Mouse (Mus musculus) hindbrain, embryonic 10.5 days (tissue): ENCODE measurements around the gene Camta1. TPM values are rescaled to one million over a fixed set of nuclear protein-coding genes. Genes with fewer than 3 reads are reported as not detected.

Experiments used
- DNase-seq: peaks from one replicate; pipeline ENCODE4 v3.0.0-alpha.2; 2017; ENCODE audit warnings: low spot score
- H3K27ac ChIP-seq: fragments of 300-500 bp; sonication (generic); 2 replicates; pipeline ENCODE4 v1.5.1; 2016; ENCODE audit warnings: mild to moderate bottlenecking, moderate library complexity
- H3K27me3 ChIP-seq: fragments of 300-500 bp; sonication (generic); 2 replicates; pipeline ENCODE4 v1.6.1; 2016; ENCODE audit warnings: mild to moderate bottlenecking; ENCODE audit not compliant: poor library complexity, insufficient read depth, severe bottlenecking
- H3K36me3 ChIP-seq: fragments of 300-500 bp; sonication (generic); 2 replicates; pipeline ENCODE4 v1.6.1; 2016; ENCODE audit warnings: mild to moderate bottlenecking, moderate library complexity
- H3K4me1 ChIP-seq: fragments of 300-500 bp; sonication (generic); replicated peaks from 2 replicates; pipeline ENCODE4 v1.6.1; 2016; ENCODE audit warnings: mild to moderate bottlenecking
- H3K4me3 ChIP-seq: fragments of 300-500 bp; sonication (generic); 2 replicates; pipeline ENCODE4 v1.5.1; 2016; ENCODE audit warnings: mild to moderate bottlenecking, moderate library complexity
- H3K9me3 ChIP-seq: fragments of 300-500 bp; sonication (generic); 2 replicates; pipeline ENCODE4 v1.6.1; 2016; ENCODE audit warnings: mild to moderate bottlenecking, moderate library complexity
- WGBS: fragments of 180-500 bp; shearing (Covaris S2); methylation state at CpG from one replicate; pipeline ENCODE4 v1.1.7; 2016; 5-methylcytosine and 5-hydroxymethylcytosine counted together
- polyA plus RNA-seq: library from polyadenylated mRNA; unstranded; fragments of >200 nt; fragmentation: Nextera tagmentation; extraction: Ambion mirVana; gene quantifications from 2 replicates; pipeline ENCODE4 v1.2.1, GENCODE M21; 2016

Gene Camta1
- polyA plus RNA-seq, 1 experiment from 2014 or later, result 140 TPM

DNA sequence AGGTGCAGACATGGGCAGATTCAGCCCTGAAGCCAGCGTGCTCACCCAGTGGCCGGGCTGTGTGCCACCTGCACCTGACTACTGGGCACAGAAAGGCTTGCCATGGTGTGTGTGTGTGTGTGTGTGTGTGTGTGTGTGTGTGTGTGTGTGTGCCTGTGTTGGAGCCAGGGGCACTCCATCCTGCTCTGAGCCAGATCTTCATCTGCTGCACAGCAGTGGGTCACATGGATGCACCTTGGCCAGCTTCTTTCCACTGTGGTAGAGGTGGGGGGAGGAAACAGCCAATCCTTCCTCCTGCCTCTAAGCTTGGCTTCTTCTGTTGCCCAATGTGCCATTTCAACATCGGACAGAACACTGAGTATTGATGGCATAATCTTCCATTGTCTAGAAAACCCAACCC, 407.1 kb downstream of the Camta1 start:
- peaks cover 3% of the 10 kb centered on the region; the same call in 1 of the 2 replicates for H3K27me3 ChIP-seq
- H3K9me3 ChIP-seq, result no peaks in the 10 kb centered on the region
- peaks cover 29% of the 10 kb centered on the region for H3K4me1 ChIP-seq
- H3K36me3 ChIP-seq, result no peaks in the 10 kb centered on the region
- DNase-seq, result no peak
- no peak overlapping the region for H3K4me3 ChIP-seq
- 84% methylated on average over 3 of the region's 3 CpGs for WGBS
- H3K27ac ChIP-seq, result no peak overlapping the region

DNA sequence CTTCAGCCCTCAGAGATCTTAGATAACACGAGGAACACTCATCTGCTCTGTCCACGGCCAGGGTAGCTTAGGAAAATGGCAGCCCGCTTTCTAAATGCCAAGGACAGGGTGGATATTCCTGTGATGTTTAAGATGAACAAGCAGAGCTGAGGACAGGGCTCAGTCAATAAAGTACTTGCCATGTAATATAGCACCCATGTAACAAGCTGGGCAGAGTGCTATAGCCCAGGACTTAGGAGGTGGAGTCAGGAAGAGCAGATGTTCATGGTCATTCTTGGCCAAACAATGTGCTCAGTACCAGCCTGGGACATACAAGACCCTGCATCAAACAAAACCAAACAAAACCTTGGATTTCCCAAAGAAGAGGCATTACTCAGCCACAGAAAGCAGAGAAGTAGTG, 407.6 kb downstream of the Camta1 start:
- Histone ChIP-seq H3K4me1 (peaks cover 34% of the 10 kb centered on the region), H3K9me3 (no peaks in the 10 kb centered on the region), H3K36me3 (no peaks in the 10 kb centered on the region), H3K27me3 (peaks cover 8% of the 10 kb centered on the region), H3K27ac (no peak overlapping the region), H3K4me3 (no peak overlapping the region)
- WGBS, result 87% methylated on average over 3 of the region's 3 CpGs
- no peak for DNase-seq

DNA sequence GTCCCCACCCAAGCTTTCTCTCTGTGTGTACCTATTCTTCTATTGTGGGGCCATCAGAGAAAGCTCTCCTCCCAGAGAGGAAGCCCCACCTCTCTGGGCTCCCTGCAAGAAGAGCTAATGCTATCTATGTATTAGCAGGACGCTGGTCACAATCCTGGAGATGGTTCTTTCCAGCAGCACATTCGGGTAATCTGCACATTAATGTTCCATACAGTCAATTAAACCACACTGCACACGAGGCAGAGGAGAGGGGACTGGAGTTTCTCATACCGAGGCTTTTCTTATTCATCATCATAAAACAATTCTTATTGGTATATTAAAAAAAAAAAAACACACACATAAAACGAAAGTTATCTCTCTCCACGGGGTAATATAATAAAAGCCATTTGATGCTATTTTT, 409.8 kb downstream of the Camta1 start:
- H3K27me3 ChIP-seq, result peaks cover 11% of the 10 kb centered on the region
- WGBS, result 80% methylated on average over 6 of the region's 6 CpGs
- peaks cover 35% of the 10 kb centered on the region for H3K4me1 ChIP-seq
- H3K36me3 ChIP-seq, result no peaks in the 10 kb centered on the region
- H3K4me3 ChIP-seq, result no peak overlapping the region
- DNase-seq, result no peak
- H3K9me3 ChIP-seq, result no peaks in the 10 kb centered on the region
- H3K27ac ChIP-seq, result no peak overlapping the region

DNA sequence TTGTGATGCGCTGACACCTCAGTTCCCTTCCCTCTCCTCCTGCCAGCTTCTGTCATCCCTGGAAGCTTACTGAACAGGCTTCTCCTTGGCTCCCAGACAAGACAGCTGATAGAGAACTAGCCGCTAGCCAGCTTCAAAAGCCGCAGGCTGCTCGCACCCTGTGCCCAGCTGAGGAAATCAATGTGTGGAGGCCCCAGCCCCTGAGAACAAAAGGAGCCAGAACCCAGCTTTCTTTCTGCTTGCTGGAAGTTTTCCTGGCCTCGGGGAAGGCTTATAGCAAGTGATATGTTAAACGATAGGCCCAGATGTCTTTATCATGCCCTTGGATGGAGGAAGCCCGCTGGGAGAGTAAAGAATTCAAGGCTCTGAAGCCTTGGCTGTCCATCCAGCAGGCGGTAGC, 411.7 kb downstream of the Camta1 start:
- H3K4me1 ChIP-seq, result peaks cover 20% of the 10 kb centered on the region
- WGBS, result 18% methylated on average over 8 of the region's 8 CpGs
- H3K4me3 ChIP-seq, result no peak overlapping the region
- peak overlapping the region; percentile 62 for H3K27ac ChIP-seq
- H3K27me3 ChIP-seq, result peaks cover 11% of the 10 kb centered on the region
- peak; percentile 28 for DNase-seq
- no peaks in the 10 kb centered on the region for H3K9me3 ChIP-seq
- H3K36me3 ChIP-seq, result no peaks in the 10 kb centered on the region

DNA sequence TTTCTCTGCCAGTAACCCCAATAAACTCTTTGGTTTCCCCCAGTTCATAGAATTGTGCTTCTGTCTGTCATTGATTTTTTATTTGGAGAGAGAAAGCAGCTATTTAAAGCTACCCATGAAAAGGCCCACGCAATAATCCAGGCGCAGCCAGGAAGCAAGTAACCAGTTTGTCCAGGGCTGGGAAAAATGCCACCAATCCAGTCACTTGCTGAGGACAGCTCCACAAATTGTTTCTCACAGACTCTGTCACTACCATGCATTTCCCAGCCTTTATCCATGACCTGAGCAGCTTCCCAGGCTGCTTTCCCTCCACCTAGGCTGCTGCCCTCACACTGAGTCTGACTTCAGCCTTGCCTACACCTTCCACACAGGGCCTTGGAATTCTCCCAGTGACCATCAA, 413.3 kb downstream of the Camta1 start:
- Histone ChIP-seq H3K4me1 (peaks cover 14% of the 10 kb centered on the region), H3K36me3 (no peaks in the 10 kb centered on the region), H3K9me3 (no peaks in the 10 kb centered on the region), H3K27ac (no peak overlapping the region), H3K4me3 (no peak overlapping the region), H3K27me3 (peaks cover 11% of the 10 kb centered on the region)
- DNase-seq, result no peak
- 96% methylated on average over 2 of the region's 2 CpGs for WGBS

DNA sequence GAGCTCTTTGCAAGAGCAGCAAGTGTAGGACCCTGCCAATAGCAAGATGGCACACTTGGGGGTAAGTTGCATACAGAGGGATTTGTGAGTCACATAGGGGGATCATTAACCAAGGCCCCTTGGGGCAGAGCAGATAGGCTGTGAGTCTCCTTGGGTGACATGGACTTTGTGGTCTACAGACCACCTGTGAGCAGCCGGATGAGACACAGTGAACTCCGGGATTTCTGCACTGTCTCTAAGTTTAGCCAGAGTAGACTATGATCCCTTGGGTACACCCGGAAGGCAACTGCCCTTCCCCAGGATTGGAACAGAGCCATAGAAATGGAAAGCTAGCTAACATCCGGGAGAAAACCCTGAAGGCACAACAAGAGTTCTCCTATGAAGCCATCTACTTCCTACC, 417.0 kb downstream of the Camta1 start:
- peaks cover 7% of the 10 kb centered on the region for H3K4me1 ChIP-seq
- 0 out of 2 replicates have a peak, but pooled peaks cover 6% of the 10 kb centered on the region for H3K9me3 ChIP-seq
- WGBS, result 95% methylated on average over 4 of the region's 4 CpGs
- no peak overlapping the region for H3K4me3 ChIP-seq
- H3K27ac ChIP-seq, result no peak overlapping the region
- no peaks in the 10 kb centered on the region for H3K36me3 ChIP-seq
- peaks cover 8% of the 10 kb centered on the region for H3K27me3 ChIP-seq
- DNase-seq, result no peak

DNA sequence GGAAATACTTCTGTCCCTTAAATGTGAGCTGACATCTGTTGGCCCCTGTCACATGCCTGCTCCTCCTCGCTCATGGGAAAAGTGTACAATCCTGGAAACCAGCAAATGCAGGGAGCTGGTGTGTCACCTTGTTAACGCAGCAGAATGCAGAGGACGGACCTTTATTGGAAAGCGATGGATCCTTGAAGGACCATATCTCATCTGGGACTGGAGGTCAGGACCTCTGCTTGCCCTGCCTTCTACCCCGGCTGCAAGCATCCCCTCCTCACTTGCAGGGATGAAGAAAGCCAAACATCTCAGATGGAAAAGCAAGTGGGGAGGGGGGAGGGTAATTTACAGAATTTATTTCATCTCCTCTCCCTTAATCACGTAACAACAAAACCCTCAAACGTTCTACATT, 423.1 kb downstream of the Camta1 start:
- H3K27me3 ChIP-seq, result no peaks in the 10 kb centered on the region
- 42% methylated on average over 7 of the region's 7 CpGs for WGBS
- H3K4me3 ChIP-seq, result no peak overlapping the region
- DNase-seq, result no peak
- H3K36me3 ChIP-seq, result no peaks in the 10 kb centered on the region
- H3K9me3 ChIP-seq, result 0 out of 2 replicates have a peak, but pooled peaks cover 6% of the 10 kb centered on the region
- H3K27ac ChIP-seq, result no peak overlapping the region
- H3K4me1 ChIP-seq, result peaks cover 16% of the 10 kb centered on the region

DNA sequence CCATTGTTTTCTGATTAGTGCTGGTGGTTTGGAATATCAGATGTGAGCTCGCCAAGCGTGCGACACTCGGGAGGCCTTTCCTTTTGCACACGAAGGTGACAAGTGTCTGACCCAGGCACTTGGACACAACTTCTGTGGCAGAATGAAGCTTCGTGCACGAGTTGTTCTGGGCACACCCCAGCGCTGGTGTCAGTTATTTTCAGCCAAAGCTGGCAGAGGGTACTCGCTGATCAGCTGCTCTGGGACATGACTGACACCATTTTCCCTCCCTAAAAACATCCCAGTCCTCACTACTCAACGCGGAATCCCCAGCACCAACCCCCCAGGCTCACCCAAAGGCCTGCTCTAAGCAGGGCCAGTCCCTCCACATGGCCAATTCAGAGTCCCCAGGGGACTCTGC, 423.8 kb downstream of the Camta1 start:
- 78% methylated on average over 11 of the region's 11 CpGs for WGBS
- no peak overlapping the region for H3K4me3 ChIP-seq
- H3K36me3 ChIP-seq, result no peaks in the 10 kb centered on the region
- H3K27ac ChIP-seq, result no peak overlapping the region
- H3K4me1 ChIP-seq, result peaks cover 16% of the 10 kb centered on the region
- DNase-seq, result no peak
- H3K27me3 ChIP-seq, result no peaks in the 10 kb centered on the region
- H3K9me3 ChIP-seq, result 0 out of 2 replicates have a peak, but pooled peaks cover 6% of the 10 kb centered on the region

DNA sequence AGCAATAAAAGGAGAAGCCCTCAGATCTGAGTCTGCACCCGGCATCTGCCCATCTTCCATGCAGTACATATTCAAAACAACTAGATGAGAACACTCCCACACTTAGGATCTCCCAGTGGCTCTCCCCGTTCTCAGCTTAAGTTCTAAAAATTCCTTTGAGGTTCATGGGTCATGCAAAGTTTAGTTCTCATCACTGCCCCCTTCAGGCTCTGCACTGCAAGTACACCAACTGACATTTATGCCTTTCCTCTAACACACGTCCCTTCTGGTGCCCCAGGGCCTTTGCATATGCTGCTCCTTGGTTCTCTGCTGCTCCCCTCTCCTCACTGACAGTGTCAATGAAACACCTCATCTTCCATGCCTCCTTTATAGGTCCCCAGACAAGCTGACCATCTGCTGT, 436.5 kb downstream of the Camta1 start:
- 78% methylated on average over 3 of the region's 3 CpGs for WGBS
- no peaks in the 10 kb centered on the region for H3K4me1 ChIP-seq
- H3K36me3 ChIP-seq, result no peaks in the 10 kb centered on the region
- H3K27me3 ChIP-seq, result no peaks in the 10 kb centered on the region
- DNase-seq, result no peak
- no peak overlapping the region for H3K27ac ChIP-seq
- H3K9me3 ChIP-seq, result peaks cover 12% of the 10 kb centered on the region
- H3K4me3 ChIP-seq, result no peak overlapping the region

DNA sequence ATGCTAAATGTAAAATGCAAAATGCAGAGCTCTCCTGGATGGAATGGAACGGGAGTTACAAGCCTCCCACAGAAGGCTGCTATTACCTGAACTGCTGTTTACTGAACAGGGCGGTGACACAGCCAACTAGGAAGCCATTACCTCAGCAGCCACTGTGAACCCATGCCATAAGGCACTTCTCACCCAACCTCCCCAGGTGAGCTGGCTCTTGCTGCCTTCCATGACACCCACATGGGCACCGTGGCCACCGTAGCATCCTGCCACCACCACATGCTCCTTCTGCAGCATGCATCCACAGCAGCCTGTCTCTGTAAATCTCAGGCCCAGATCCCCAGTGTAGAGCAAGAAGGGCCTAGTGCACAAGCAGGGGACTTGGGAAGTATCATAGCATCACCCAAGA, 438.8 kb downstream of the Camta1 start:
- Histone ChIP-seq H3K27me3 (no peaks in the 10 kb centered on the region), H3K36me3 (no peaks in the 10 kb centered on the region), H3K4me1 (no peaks in the 10 kb centered on the region), H3K9me3 (peaks cover 8% of the 10 kb centered on the region), H3K4me3 (no peak overlapping the region), H3K27ac (no peak overlapping the region)
- WGBS, result 90% methylated on average over 4 of the region's 4 CpGs
- no peak for DNase-seq

DNA sequence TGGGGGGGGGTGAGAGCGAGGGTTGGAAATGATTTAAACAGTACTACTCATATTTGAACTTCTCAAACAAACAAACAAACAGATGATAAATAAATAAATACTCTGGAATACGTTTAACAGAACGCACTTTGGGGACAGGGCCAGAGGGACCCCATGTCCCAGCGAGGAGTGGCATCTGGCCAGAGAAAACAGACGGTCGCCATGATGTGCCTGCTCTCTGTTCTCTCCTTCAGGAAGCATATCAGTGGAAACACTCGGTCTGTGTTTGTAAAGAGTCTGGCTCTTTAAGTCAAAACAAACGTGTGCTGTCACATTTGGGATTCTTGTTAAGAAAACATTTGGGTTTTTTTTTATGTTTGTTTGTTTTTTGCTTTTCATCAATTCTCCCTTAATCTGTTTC, 439.3 kb downstream of the Camta1 start:
- WGBS, result 69% methylated on average over 8 of the region's 8 CpGs
- 0 out of 2 replicates have a peak, but pooled peaks cover 3% of the 10 kb centered on the region for H3K4me1 ChIP-seq
- no peak overlapping the region for H3K27ac ChIP-seq
- DNase-seq, result no peak
- no peak overlapping the region for H3K4me3 ChIP-seq
- H3K36me3 ChIP-seq, result no peaks in the 10 kb centered on the region
- H3K9me3 ChIP-seq, result peaks cover 4% of the 10 kb centered on the region
- H3K27me3 ChIP-seq, result no peaks in the 10 kb centered on the region

DNA sequence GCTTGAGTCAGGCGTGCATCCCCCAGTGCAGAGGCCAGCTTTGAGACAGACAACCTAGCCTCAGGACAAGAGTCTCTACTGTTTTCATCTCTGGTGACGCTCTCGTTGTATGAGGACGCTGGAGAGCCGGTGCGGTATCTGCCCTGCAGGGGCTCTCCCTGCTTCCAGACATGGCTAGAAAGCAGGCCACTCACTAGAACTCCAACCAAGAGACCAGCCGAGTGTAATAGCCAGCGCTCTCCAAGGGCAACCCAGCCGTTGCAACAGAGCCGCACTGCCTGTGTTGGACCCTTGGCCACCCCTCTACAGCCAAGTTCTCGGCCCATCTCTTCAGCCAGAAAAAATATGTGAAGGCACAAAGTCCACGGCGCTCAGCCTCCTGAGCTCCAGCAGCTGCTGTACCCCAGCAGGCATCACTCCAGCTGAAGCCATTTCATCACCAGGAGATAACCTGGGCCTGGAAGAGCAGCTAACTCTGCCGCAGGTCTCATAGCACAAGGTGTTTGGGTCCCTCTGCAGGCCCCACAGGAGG, 443.3 kb downstream of the Camta1 start:
- no peak overlapping the region for H3K27ac ChIP-seq
- no peak overlapping the region for H3K4me3 ChIP-seq
- H3K9me3 ChIP-seq, result no peaks in the 10 kb centered on the region
- 0 out of 2 replicates have a peak, but pooled peaks cover 3% of the 10 kb centered on the region for H3K4me1 ChIP-seq
- WGBS, result 68% methylated on average over 14 of the region's 14 CpGs
- H3K27me3 ChIP-seq, result no peaks in the 10 kb centered on the region
- DNase-seq, result no peak
- H3K36me3 ChIP-seq, result no peaks in the 10 kb centered on the region

DNA sequence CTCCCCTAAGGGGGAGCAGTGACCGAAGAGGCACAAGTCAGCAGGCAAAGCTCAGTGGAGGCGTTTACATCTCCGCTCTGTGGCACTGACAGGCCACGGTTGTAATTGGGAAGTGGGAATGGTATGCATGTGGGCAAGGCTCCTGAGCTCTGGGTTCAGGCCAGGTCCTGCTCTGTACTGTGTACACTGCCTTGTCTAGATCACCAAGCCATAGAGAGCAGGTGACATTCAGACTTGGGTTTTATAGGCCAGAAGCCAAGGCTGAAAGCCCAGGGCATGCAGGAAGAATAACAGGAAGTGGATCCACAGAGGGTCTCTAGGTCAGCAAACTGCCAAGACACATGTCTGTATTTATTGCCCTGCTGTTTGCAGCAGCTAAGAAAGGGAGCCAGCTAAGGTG, 445.9 kb downstream of the Camta1 start:
- Histone ChIP-seq H3K4me3 (no peak overlapping the region), H3K36me3 (no peaks in the 10 kb centered on the region), H3K4me1 (peaks cover 23% of the 10 kb centered on the region), H3K27me3 (peaks cover 9% of the 10 kb centered on the region), H3K9me3 (no peaks in the 10 kb centered on the region), H3K27ac (no peak overlapping the region)
- DNase-seq, result no peak
- 89% methylated on average over 4 of the region's 4 CpGs for WGBS

DNA sequence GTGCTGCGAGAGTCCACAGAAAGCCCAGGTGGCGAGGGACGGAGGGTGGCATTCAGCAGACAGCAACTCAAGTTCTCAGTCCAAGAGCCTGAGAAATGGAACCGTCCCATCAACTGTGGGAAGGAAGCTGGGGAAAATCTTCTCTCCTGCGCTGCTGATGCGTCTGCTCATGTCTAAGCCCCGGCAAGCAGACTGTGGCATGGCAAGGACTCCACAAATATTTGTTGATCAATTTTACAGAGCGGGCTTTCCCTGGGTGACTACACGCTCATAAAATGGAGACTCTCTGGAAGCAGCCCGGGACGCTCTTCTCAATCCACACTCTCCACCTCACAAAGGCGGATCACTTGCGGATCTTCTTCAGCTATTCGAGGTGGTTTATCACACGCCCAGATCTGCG, 446.3 kb downstream of the Camta1 start:
- Histone ChIP-seq H3K27me3 (peaks cover 13% of the 10 kb centered on the region), H3K9me3 (no peaks in the 10 kb centered on the region), H3K4me1 (peaks cover 23% of the 10 kb centered on the region), H3K27ac (no peak overlapping the region), H3K36me3 (no peaks in the 10 kb centered on the region), H3K4me3 (no peak overlapping the region)
- DNase-seq, result no peak
- WGBS, result 94% methylated on average over 16 of the region's 16 CpGs
